8 mouse cellular contexts compared by ENCODE assay signal in the genomic region with DNA sequence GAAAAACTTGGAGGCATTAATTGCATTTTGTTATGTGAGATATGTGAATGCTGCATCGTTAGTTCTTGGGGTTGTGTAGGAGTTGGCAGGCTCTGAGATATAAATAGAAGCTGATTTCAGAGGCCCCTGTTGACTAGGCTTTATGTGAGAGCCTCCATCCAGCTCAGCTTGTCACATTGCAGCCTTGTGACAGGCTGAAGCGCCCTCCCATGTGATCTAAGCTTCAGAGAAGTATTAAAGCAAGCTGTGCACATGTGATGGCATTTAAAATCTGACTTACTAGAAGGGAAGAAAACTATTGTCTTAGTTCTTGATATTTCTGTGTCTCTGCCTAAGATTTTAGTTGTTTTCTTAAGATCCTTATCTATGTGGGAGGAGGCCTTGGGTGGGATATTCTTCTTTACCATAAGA. TPM values are rescaled to one million over a fixed set of nuclear protein-coding genes. Genes with fewer than 3 reads are reported as not detected.
DNase-seq lines count a peak whose midpoint lies in the region; ATAC-seq and TF ChIP-seq lines count a peak whose summit lies in the region.

No protein-coding gene starts in this region.

- no peak for ATAC-seq in kidney, embryonic 14.5 days (ENCODE audit: low FRiP score, low TSS enrichment)
- ATAC-seq in limb, embryonic 15.5 days (ENCODE audit: insufficient number of reproducible peaks, low FRiP score, low TSS enrichment, low read depth), result no peak
- ATAC-seq in midbrain, embryonic 16.5 days, result no peak

- peak; percentile 69 for DNase-seq in CD4-positive, CD25-positive, alpha-beta regulatory T cell, adult 2 months (ENCODE audit: low read depth, low spot score)
- DNase-seq in brain, adult 2 months (ENCODE audit: low read depth, low spot score), result peak; percentile 97
- peak; percentile 91 for DNase-seq in heart, embryonic 10.5 days (ENCODE audit: low spot score)
- peak; percentile 65 to 66 for DNase-seq in spleen, postnatal 36 days (ENCODE audit: low spot score in 2 of 2)

- peak overlapping the region; percentile 59 for H3K27ac ChIP-seq in embryonic fibroblast, embryonic 13.5 days (ENCODE audit: insufficient read depth, low read length)
- peak overlapping the region; percentile 99 for H3K27ac ChIP-seq in heart, embryonic 10.5 days
- 0 out of 2 replicates have a peak overlapping the region, but pooled peaks have one; percentile 2 for H3K27ac ChIP-seq in kidney, embryonic 14.5 days (ENCODE audit: low read depth, low read length)
- H3K27ac ChIP-seq in limb, embryonic 15.5 days, result peak overlapping the region; percentile 57; the same call in 1 of the 2 replicates
- H3K27ac ChIP-seq in midbrain, embryonic 16.5 days (ENCODE audit: low read length), result peak overlapping the region; percentile 26; the same call in 1 of the 2 replicates

- peaks cover 22% of the 10 kb centered on the region for H3K36me3 ChIP-seq in heart, embryonic 10.5 days
- peaks cover 22% of the 10 kb centered on the region; the same call in 1 of the 2 replicates for H3K36me3 ChIP-seq in kidney, embryonic 14.5 days (ENCODE audit: control insufficient read depth, insufficient read depth, low read length)
- peaks cover 10% of the 10 kb centered on the region for H3K36me3 ChIP-seq in limb, embryonic 15.5 days
- no peaks in the 10 kb centered on the region for H3K36me3 ChIP-seq in midbrain, embryonic 16.5 days (ENCODE audit: control insufficient read depth, insufficient read depth, low read length)

- peak overlapping the region; percentile 100 for H3K9ac ChIP-seq in kidney, embryonic 14.5 days (ENCODE audit: low read depth, low read length)
- peak overlapping the region; percentile 20; the same call in 1 of the 2 replicates for H3K9ac ChIP-seq in limb, embryonic 15.5 days
- H3K9ac ChIP-seq in midbrain, embryonic 16.5 days (ENCODE audit: low read depth, low read length), result peak overlapping the region; percentile 54

- 1% methylated on average over 2 of the region's 2 CpGs for WGBS in heart, embryonic 10.5 days
- WGBS in kidney, embryonic 14.5 days, result 1% methylated on average over 2 of the region's 2 CpGs
- 0% methylated on average over 2 of the region's 2 CpGs for WGBS in limb, embryonic 15.5 days
- 0% methylated on average over 2 of the region's 2 CpGs for WGBS in midbrain, embryonic 16.5 days

- H3K27me3 ChIP-seq in heart, embryonic 10.5 days (ENCODE audit: insufficient read depth, poor library complexity, severe bottlenecking), result no peaks in the 10 kb centered on the region
- no peaks in the 10 kb centered on the region for H3K27me3 ChIP-seq in kidney, embryonic 14.5 days (ENCODE audit: control insufficient read depth, insufficient read depth, low read length)
- no peaks in the 10 kb centered on the region for H3K27me3 ChIP-seq in limb, embryonic 15.5 days
- H3K27me3 ChIP-seq in midbrain, embryonic 16.5 days (ENCODE audit: control insufficient read depth, insufficient read depth, low read depth, low read length), result no peaks in the 10 kb centered on the region

- peak overlapping the region; percentile 94 for H3K4me3 ChIP-seq in embryonic fibroblast, embryonic 13.5 days (ENCODE audit: insufficient read depth, low read length)
- H3K4me3 ChIP-seq in heart, embryonic 10.5 days, result peak overlapping the region; percentile 91
- H3K4me3 ChIP-seq in kidney, embryonic 14.5 days (ENCODE audit: low read length), result peak overlapping the region; percentile 94
- peak overlapping the region; percentile 95 for H3K4me3 ChIP-seq in limb, embryonic 15.5 days
- peak overlapping the region; percentile 95 for H3K4me3 ChIP-seq in midbrain, embryonic 16.5 days (ENCODE audit: low read depth, low read length)

- peaks cover 3% of the 10 kb centered on the region; the same call in 1 of the 2 replicates for H3K4me1 ChIP-seq in embryonic fibroblast, embryonic 13.5 days (ENCODE audit: control insufficient read depth, insufficient read depth, low read length)
- 0 out of 2 replicates have a peak, but pooled peaks cover 5% of the 10 kb centered on the region for H3K4me1 ChIP-seq in heart, embryonic 10.5 days
- H3K4me1 ChIP-seq in kidney, embryonic 14.5 days (ENCODE audit: control insufficient read depth, insufficient read depth, low read length), result peaks cover 4% of the 10 kb centered on the region; the same call in 1 of the 2 replicates
- peaks cover 13% of the 10 kb centered on the region for H3K4me1 ChIP-seq in limb, embryonic 15.5 days
- H3K4me1 ChIP-seq in midbrain, embryonic 16.5 days (ENCODE audit: control insufficient read depth, insufficient read depth, low read length), result peaks cover 17% of the 10 kb centered on the region

- no peak for TF ChIP-seq CTCF in embryonic fibroblast, embryonic 13.5 days (IDR thresholded peaks at IDR 0.05; ENCODE audit: borderline replicate concordance, insufficient read depth, low read length)

- peak overlapping the region; percentile 63 for H3K4me2 ChIP-seq in kidney, embryonic 14.5 days (replicated peaks; ENCODE audit: low read depth, low read length)
- peak overlapping the region; percentile 62 for H3K4me2 ChIP-seq in limb, embryonic 15.5 days
- H3K4me2 ChIP-seq in midbrain, embryonic 16.5 days (ENCODE audit: low read length), result peak overlapping the region; percentile 79

- H3K9me3 ChIP-seq in heart, embryonic 10.5 days, result no peaks in the 10 kb centered on the region
- H3K9me3 ChIP-seq in kidney, embryonic 14.5 days (ENCODE audit: control insufficient read depth, low read length), result no peaks in the 10 kb centered on the region
- H3K9me3 ChIP-seq in limb, embryonic 15.5 days, result no peaks in the 10 kb centered on the region
- H3K9me3 ChIP-seq in midbrain, embryonic 16.5 days (replicated peaks; ENCODE audit: control insufficient read depth, low read length, poor library complexity, severe bottlenecking), result no peaks in the 10 kb centered on the region

- no peak for TF ChIP-seq POLR2A in embryonic fibroblast, embryonic 13.5 days (IDR thresholded peaks at IDR 0.05; ENCODE audit: low read depth, low read length)

RNA-seq across cellular contexts. Expression of gene Zfand5, which starts 2.1 kb away (rescaled TPM):
- polyA plus RNA-seq in embryonic fibroblast, embryonic 13.5 days (2011; ENCODE audit: insufficient read length, low read depth, missing spikeins), result 66.0 and 87.6 TPM in 2 replicates
- polyA plus RNA-seq in heart, embryonic 10.5 days (2016; fragmentation: Nextera tagmentation; extraction: Ambion mirVana), result 85.7 and 90.0 TPM in 2 replicates
- 99.0 and 136 TPM in 2 replicates for polyA plus RNA-seq in kidney, embryonic 14.5 days (2014; fragmentation: Nextera tagmentation; extraction: Ambion mirVana)
- polyA plus RNA-seq in limb, embryonic 15.5 days (2015; fragmentation: Nextera tagmentation; extraction: Ambion mirVana), result 84.8 and 89.3 TPM in 2 replicates
- polyA plus RNA-seq in midbrain, embryonic 16.5 days (2015; fragmentation: Nextera tagmentation; extraction: Ambion mirVana), result 133 and 140 TPM in 2 replicates

Comparison
In these comparisons a context has a peak if more than half of its experiments do, and no peak if none do; other contexts are left out.
1. H3K27ac ChIP-seq: peak in every context shown above with its lines; median percentile 99 in heart, embryonic 10.5 days; 59 in embryonic fibroblast, embryonic 13.5 days; 57 in limb, embryonic 15.5 days; 26 in midbrain, embryonic 16.5 days; 2 in kidney, embryonic 14.5 days.
2. H3K9ac ChIP-seq: peak in every context shown above with its lines; median percentile 100 in kidney, embryonic 14.5 days; 54 in midbrain, embryonic 16.5 days; 20 in limb, embryonic 15.5 days.